Mouse (Mus musculus) midbrain, embryonic 15.5 days (tissue): ENCODE measurements around the gene Tmem38b. TPM values are rescaled to one million over a fixed set of nuclear protein-coding genes. Genes with fewer than 3 reads are reported as not detected.

Experiments used
- ATAC-seq: fragments of 200-750 bp; cut with Nextera tagmentation; replicated peaks from 2 replicates; pipeline ENCODE4 v1.8.0; 2017; ENCODE audit warnings: moderate TSS enrichment
- H3K27ac ChIP-seq: fragments of 300-500 bp; sonication (generic); 2 replicates; pipeline ENCODE4 v1.5.1; 2015; ENCODE audit warnings: mild to moderate bottlenecking, inconsistent platforms
- H3K27me3 ChIP-seq: fragments of 300-500 bp; sonication (generic); replicated peaks from 2 replicates; pipeline ENCODE4 v1.6.1; 2015; ENCODE audit warnings: inconsistent platforms
- H3K36me3 ChIP-seq: fragments of 300-500 bp; sonication (generic); replicated peaks from 2 replicates; pipeline ENCODE4 v1.6.1; 2015; ENCODE audit warnings: inconsistent platforms
- H3K4me1 ChIP-seq: fragments of 300-500 bp; sonication (generic); 2 replicates; pipeline ENCODE4 v1.6.1; 2015; ENCODE audit warnings: inconsistent platforms
- H3K4me2 ChIP-seq: fragments of 300-500 bp; sonication (generic); 2 replicates; pipeline ENCODE4 v1.6.1; 2015; ENCODE audit warnings: inconsistent platforms, mild to moderate bottlenecking, moderate library complexity
- H3K4me3 ChIP-seq: fragments of 300-500 bp; sonication (generic); 2 replicates; pipeline ENCODE4 v1.5.1; 2015; ENCODE audit warnings: mild to moderate bottlenecking, inconsistent platforms
- H3K9ac ChIP-seq: fragments of 300-500 bp; sonication (generic); 2 replicates; pipeline ENCODE4 v1.6.1; 2015; ENCODE audit warnings: mild to moderate bottlenecking, inconsistent platforms
- H3K9me3 ChIP-seq: fragments of 300-500 bp; sonication (generic); 2 replicates; pipeline ENCODE4 v1.6.1; 2016; ENCODE audit warnings: inconsistent platforms
- WGBS: fragments of 180-500 bp; shearing (Covaris S2); methylation state at CpG from one replicate; pipeline ENCODE4 v1.1.7; 2015; ENCODE audit warnings: mixed read lengths; 5-methylcytosine and 5-hydroxymethylcytosine counted together
- polyA plus RNA-seq: library from polyadenylated mRNA; unstranded; fragments of >200 nt; fragmentation: Nextera tagmentation; extraction: Ambion mirVana; gene quantifications from 2 replicates; pipeline ENCODE4 v1.2.1, GENCODE M21; 2015

Gene Tmem38b
- polyA plus RNA-seq, 1 experiment from 2014 or later = 7.4 TPM

- no peak overlapping the region for H3K4me2 ChIP-seq
- H3K27ac ChIP-seq = no peak overlapping the region
- no peaks in the 10 kb centered on the region for H3K36me3 ChIP-seq
- no peaks in the 10 kb centered on the region for H3K4me1 ChIP-seq
- H3K9ac ChIP-seq = no peak overlapping the region
- no peak overlapping the region for H3K4me3 ChIP-seq
- no peaks in the 10 kb centered on the region for H3K27me3 ChIP-seq
- no peaks in the 10 kb centered on the region for H3K9me3 ChIP-seq
- 66% methylated on average over 6 of the region's 6 CpGs for WGBS
- no peak for ATAC-seq
Measured at GRCm38 (mm10) chr4:53862101-53862500, 36.3 kb downstream of the Tmem38b start.

- Histone ChIP-seq H3K27me3 (no peaks in the 10 kb centered on the region), H3K4me3 (no peak overlapping the region), H3K4me2 (no peak overlapping the region), H3K9me3 (no peaks in the 10 kb centered on the region), H3K36me3 (no peaks in the 10 kb centered on the region), H3K9ac (no peak overlapping the region), H3K27ac (no peak overlapping the region), H3K4me1 (no peaks in the 10 kb centered on the region)
- ATAC-seq = no peak
- WGBS = 92% methylated on average over 19 of the region's 19 CpGs
Measured at GRCm38 (mm10) chr4:53864098-53864820, 38.4 kb downstream of the Tmem38b start.

GRCm38 (mm10) chr4:53866459-53866858, 40.6 kb downstream of the Tmem38b start:
- no peak overlapping the region for H3K4me3 ChIP-seq
- H3K9me3 ChIP-seq = no peaks in the 10 kb centered on the region
- H3K27ac ChIP-seq = no peak overlapping the region
- H3K36me3 ChIP-seq = no peaks in the 10 kb centered on the region
- no peak for ATAC-seq
- no peaks in the 10 kb centered on the region for H3K4me1 ChIP-seq
- H3K9ac ChIP-seq = no peak overlapping the region
- no peak overlapping the region for H3K4me2 ChIP-seq
- H3K27me3 ChIP-seq = no peaks in the 10 kb centered on the region

GRCm38 (mm10) chr4:53878542-53879417, 52.9 kb downstream of the Tmem38b start:
- Histone ChIP-seq H3K27ac (peak overlapping the region; percentile 66; the same call in 1 of the 2 replicates), H3K4me3 (no peak overlapping the region), H3K9me3 (no peaks in the 10 kb centered on the region), H3K36me3 (no peaks in the 10 kb centered on the region), H3K9ac (no peak overlapping the region; the same call in 1 of the 2 replicates), H3K27me3 (no peaks in the 10 kb centered on the region), H3K4me1 (peaks cover 7% of the 10 kb centered on the region; the same call in 1 of the 2 replicates), H3K4me2 (peak overlapping the region; percentile 41)
- peak; percentile 78 for ATAC-seq
- 33% methylated on average over 24 of the region's 24 CpGs for WGBS

- H3K27me3 ChIP-seq = no peaks in the 10 kb centered on the region
- no peaks in the 10 kb centered on the region for H3K36me3 ChIP-seq
- H3K9ac ChIP-seq = no peak overlapping the region
- no peak overlapping the region for H3K4me3 ChIP-seq
- no peak for ATAC-seq
- no peak overlapping the region for H3K27ac ChIP-seq
- 75% methylated on average over 17 of the region's 17 CpGs for WGBS
- H3K4me2 ChIP-seq = no peak overlapping the region
- peaks cover 10% of the 10 kb centered on the region; the same call in 1 of the 2 replicates for H3K4me1 ChIP-seq
- H3K9me3 ChIP-seq = no peaks in the 10 kb centered on the region
Measured at GRCm38 (mm10) chr4:53882921-53883682, 57.3 kb downstream of the Tmem38b start.

DNA sequence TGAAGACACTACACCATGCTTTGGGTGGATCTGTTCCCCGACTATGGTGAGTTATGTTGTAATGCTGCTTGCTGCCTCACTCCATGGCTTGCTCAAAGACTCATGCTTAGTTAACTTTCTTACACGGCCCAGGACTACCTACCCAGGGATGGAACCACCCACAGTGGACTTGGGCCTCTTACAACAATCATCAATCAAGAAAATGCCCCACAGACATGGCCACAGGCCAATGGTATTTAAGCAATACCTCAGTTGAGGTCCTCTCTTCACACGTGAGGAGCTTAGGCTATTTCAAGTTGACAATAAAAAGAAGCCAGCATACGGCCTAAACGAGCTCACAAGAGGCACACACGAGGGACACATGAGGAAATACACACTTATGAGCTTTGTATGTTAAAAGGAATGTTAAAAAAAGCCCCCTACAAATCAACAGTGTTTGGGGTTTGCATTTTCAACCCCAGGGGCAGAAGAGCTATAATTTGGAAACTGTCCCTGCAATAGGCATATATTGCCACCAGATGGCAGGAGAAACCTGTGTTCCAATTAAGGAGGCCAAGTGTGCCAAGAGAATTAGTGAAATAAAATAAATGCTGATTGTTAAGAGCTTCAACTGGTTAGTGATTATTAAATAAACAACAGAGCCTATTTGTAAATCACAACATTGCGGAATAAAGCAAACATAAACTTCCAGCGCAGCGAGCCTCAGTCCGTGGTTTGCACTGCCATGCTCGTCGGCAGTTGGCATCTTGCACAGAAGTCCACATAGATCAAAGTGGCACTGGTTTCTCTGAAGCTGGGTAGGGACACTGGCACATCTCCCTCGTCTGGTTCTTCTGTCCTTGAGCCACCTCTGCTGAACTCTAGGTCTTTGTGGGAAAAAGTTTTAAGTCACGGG, 58.8 kb downstream of the Tmem38b start:
- H3K4me1 ChIP-seq = peaks cover 3% of the 10 kb centered on the region; the same call in 1 of the 2 replicates
- no peak overlapping the region for H3K9ac ChIP-seq
- H3K4me3 ChIP-seq = no peak overlapping the region
- no peaks in the 10 kb centered on the region for H3K9me3 ChIP-seq
- H3K4me2 ChIP-seq = no peak overlapping the region
- no peaks in the 10 kb centered on the region for H3K27me3 ChIP-seq
- WGBS = 58% methylated on average over 14 of the region's 14 CpGs
- H3K36me3 ChIP-seq = no peaks in the 10 kb centered on the region
- ATAC-seq = peak; percentile 70
- no peak overlapping the region for H3K27ac ChIP-seq

DNA sequence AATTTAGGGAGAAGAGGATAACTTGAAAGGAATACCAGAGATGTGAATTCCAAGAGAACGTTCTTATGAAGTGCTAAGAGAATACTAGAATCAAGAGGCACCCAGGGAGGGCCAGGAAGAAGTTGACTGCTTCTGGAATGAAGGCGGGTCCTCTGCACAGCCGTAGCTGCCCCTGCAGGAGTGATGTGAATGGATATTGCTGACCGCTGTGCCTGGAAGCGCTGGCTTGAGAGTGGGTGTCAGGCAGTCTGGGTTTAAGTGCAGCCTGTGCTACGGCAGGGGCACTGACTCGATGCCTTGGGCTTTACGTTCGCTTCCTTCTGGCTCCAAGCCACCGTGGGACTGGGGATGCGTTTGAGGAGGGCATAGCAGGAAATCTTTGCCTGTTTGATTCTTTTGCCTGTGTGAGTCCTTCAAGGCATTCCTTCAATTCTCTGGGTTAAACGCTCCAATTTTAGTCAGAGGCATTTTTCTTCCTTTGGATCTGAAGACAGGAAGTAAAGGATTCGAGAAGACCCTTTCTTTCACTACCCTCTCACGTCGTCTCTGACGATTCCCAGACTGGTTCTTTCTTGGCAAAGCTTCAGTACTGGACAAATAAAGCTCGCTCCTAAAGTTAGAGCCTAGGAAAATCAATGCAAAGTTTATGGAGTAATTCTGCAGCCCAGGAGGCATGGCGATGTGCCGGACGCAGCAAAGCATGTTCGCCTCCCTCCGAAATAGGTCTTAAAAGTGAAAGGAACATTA, 60.7 kb downstream of the Tmem38b start:
- H3K27me3 ChIP-seq = no peaks in the 10 kb centered on the region
- no peaks in the 10 kb centered on the region for H3K9me3 ChIP-seq
- H3K27ac ChIP-seq = no peak overlapping the region
- H3K4me1 ChIP-seq = peaks cover 3% of the 10 kb centered on the region; the same call in 1 of the 2 replicates
- H3K9ac ChIP-seq = no peak overlapping the region
- WGBS = 52% methylated on average over 22 of the region's 22 CpGs
- ATAC-seq = no peak
- H3K36me3 ChIP-seq = no peaks in the 10 kb centered on the region
- H3K4me2 ChIP-seq = peak overlapping the region; percentile 24; the same call in 1 of the 2 replicates
- H3K4me3 ChIP-seq = no peak overlapping the region

DNA sequence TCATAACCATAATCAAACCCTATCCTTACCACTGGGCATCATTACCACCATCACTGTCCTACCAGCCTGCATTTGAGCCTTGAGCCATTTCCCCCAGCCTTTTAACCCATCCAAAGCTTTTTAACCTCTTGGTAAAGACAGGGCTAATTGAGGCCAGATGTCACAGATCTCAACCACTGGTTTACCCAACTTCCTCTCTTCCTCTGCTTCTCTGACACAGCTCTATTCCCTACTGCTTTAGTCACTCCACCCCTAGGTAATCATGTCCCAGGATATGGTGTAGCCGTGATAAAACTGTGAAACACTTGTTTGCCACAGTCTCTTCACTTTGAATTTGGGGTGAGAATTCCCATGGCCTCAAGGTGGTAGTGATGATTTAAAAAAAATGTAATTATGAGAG, 69.5 kb downstream of the Tmem38b start:
- H3K9ac ChIP-seq = no peak overlapping the region
- no peak overlapping the region for H3K27ac ChIP-seq
- H3K4me2 ChIP-seq = no peak overlapping the region
- H3K36me3 ChIP-seq = no peaks in the 10 kb centered on the region
- no peaks in the 10 kb centered on the region for H3K27me3 ChIP-seq
- H3K4me3 ChIP-seq = no peak overlapping the region
- no peaks in the 10 kb centered on the region for H3K9me3 ChIP-seq
- H3K4me1 ChIP-seq = no peaks in the 10 kb centered on the region
- no peak for ATAC-seq
- 72% methylated on average over 1 of the region's 1 CpGs for WGBS

DNA sequence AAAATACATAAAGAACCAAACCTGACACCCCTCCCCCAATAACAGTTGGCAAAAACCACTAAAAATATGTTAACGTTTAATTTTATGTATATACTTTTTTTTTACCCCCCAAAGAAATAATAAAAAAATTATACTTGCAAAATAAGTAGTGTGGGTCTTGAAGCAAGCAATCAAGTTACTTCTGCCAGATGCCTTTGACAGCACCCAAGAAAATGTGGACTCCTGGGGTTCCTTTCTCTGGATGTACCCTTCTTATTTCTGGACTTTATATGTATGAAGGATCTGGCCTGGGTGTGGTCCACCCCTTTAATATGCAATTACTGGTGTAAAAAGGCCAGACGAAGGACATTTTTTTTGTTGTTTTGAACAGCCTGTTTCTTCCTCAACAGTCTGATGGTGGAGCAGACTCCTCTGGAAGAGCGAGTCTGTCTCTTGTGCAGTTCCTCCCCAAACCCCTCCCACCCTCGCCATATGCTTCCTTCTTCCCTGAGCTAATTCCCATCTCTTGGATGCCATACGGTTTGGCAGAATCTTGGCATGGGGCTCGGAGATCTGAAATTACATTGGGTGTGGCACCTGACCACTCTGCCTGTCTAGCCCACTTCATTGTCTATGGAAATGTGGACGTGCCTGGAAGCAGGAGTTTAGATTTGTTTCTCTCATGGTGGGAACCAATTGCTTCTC, 70.4 kb downstream of the Tmem38b start:
- Histone ChIP-seq H3K27me3 (no peaks in the 10 kb centered on the region), H3K4me2 (no peak overlapping the region), H3K4me3 (no peak overlapping the region), H3K9me3 (no peaks in the 10 kb centered on the region), H3K4me1 (no peaks in the 10 kb centered on the region), H3K9ac (no peak overlapping the region), H3K27ac (no peak overlapping the region), H3K36me3 (no peaks in the 10 kb centered on the region)
- WGBS = 82% methylated on average over 7 of the region's 7 CpGs
- no peak for ATAC-seq

DNA sequence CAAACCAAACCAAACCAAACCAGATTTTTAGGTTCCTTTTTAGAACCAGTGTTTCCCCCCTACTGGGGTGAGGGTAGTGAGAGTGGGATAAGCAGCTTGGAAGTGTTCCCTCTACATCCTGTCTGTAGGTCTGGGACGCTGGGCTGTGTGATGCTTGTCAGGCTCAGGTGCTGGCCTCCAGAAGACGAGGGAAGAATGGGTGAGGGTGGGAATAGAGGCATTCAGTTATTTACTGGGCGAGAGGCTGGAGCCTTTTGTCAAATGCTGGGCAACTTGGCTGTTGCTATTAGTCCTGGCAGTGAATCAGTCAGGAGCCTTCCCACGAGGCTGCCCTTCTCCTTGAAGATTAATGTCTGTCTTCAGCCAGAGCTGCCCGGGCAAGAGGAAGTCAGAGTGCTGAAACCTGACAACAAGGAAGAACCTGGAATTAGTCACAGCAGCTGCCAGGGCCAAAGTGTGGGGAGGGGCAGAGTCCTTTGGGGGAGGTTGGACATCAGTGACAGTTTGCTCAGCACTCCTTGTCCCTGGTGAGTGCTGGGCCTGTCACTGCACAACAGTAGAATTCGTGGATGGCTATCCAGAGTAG, 74.6 kb downstream of the Tmem38b start:
- Histone ChIP-seq H3K9ac (no peak overlapping the region), H3K27me3 (no peaks in the 10 kb centered on the region), H3K4me2 (no peak overlapping the region), H3K9me3 (no peaks in the 10 kb centered on the region), H3K27ac (no peak overlapping the region), H3K36me3 (no peaks in the 10 kb centered on the region), H3K4me3 (no peak overlapping the region), H3K4me1 (no peaks in the 10 kb centered on the region)
- WGBS = 56% methylated on average over 6 of the region's 6 CpGs
- ATAC-seq = no peak
